Mouse (Mus musculus) frontal cortex, adult (tissue): ENCODE measurements at regions not wholly inside any gene's neighbourhood (a gene's known extent, or its start where the extent isn't known, plus 50 kb on each side); places are given as distances from the start of the nearest gene placed in this dataset.

Experiments used
- ATAC-seq: cut with Nextera tagmentation; 2 replicates; pipeline ENCODE4 v1.9.2; 2017; ENCODE audit warnings: mild to moderate bottlenecking, moderate library complexity, mixed read lengths; ENCODE audit not compliant: low TSS enrichment

GRCm38 (mm10) chr8:116290671-116291245, 214.0 kb upstream of the Dynlrb2 start:
- ATAC-seq: no peak

GRCm38 (mm10) chr8:116289237-116289636, 215.5 kb upstream of the Dynlrb2 start:
- no peak for ATAC-seq

GRCm38 (mm10) chr8:116283990-116284389, 220.8 kb upstream of the Dynlrb2 start:
- no peak for ATAC-seq

GRCm38 (mm10) chr8:116282341-116282740, 222.4 kb upstream of the Dynlrb2 start:
- no peak for ATAC-seq

GRCm38 (mm10) chr8:116275014-116275413, 229.8 kb upstream of the Dynlrb2 start:
- no peak for ATAC-seq

GRCm38 (mm10) chr8:116271238-116271637, 233.5 kb upstream of the Dynlrb2 start:
- ATAC-seq: no peak

GRCm38 (mm10) chr8:116269393-116269792, 235.4 kb upstream of the Dynlrb2 start:
- no peak for ATAC-seq

GRCm38 (mm10) chr8:116268685-116269084, 236.1 kb upstream of the Dynlrb2 start:
- ATAC-seq: no peak

- no peak for ATAC-seq
These were observed 236.6 kb upstream of the Dynlrb2 start for GRCm38 (mm10) chr8:116268161-116268560.

- ATAC-seq: no peak
These were observed 237.8 kb upstream of the Dynlrb2 start for GRCm38 (mm10) chr8:116267021-116267420.

- ATAC-seq: no peak
These were observed 239.2 kb upstream of the Dynlrb2 start for GRCm38 (mm10) chr8:116265591-116265990.

GRCm38 (mm10) chr8:116264078-116264477, 240.7 kb upstream of the Dynlrb2 start:
- ATAC-seq: no peak

GRCm38 (mm10) chr8:116261286-116261685, 243.5 kb upstream of the Dynlrb2 start:
- ATAC-seq: no peak

- ATAC-seq: no peak
These were observed 249.4 kb upstream of the Dynlrb2 start for GRCm38 (mm10) chr8:116255398-116255797.

GRCm38 (mm10) chr8:116252455-116253216, 252.1 kb upstream of the Dynlrb2 start:
- no peak for ATAC-seq

GRCm38 (mm10) chr8:116248398-116248797, 256.4 kb upstream of the Dynlrb2 start:
- ATAC-seq: no peak

- no peak for ATAC-seq
These were observed 261.3 kb upstream of the Dynlrb2 start for GRCm38 (mm10) chr8:116243493-116243892.

- ATAC-seq: no peak
These were observed 261.8 kb upstream of the Dynlrb2 start for GRCm38 (mm10) chr8:116242972-116243371.

- ATAC-seq: no peak
These were observed 262.9 kb upstream of the Dynlrb2 start for GRCm38 (mm10) chr8:116241987-116242242.

- ATAC-seq: no peak
These were observed 263.4 kb upstream of the Dynlrb2 start for GRCm38 (mm10) chr8:116241146-116241986.

GRCm38 (mm10) chr8:116238670-116239069, 266.1 kb upstream of the Dynlrb2 start:
- no peak for ATAC-seq

- ATAC-seq: no peak
These were observed 267.1 kb upstream of the Dynlrb2 start for GRCm38 (mm10) chr8:116237561-116238100.
